Mouse (Mus musculus) brain, embryonic 14.5 days (tissue): ENCODE data around the gene Gm38392.

Experiments
- CTCF ChIP-seq: fragments of 200-500 bp; IDR thresholded peaks from 2 replicates; pipeline ENCODE4 v1.5.1; 2012; ENCODE audit warnings: inconsistent platforms, mild to moderate bottlenecking, moderate library complexity, borderline replicate concordance; ENCODE audit not compliant: insufficient read depth, insufficient read length; ENCODE audit errors: extremely low read depth
- POLR2A ChIP-seq: fragments of 200-500 bp; IDR thresholded peaks from 2 replicates; pipeline ENCODE4 v1.6.1; 2012; ENCODE audit warnings: mild to moderate bottlenecking, inconsistent platforms, borderline replicate concordance; ENCODE audit not compliant: poor library complexity, insufficient read depth, insufficient read length, severe bottlenecking; ENCODE audit errors: extremely low read depth

GRCm38 (mm10) chr3:88217679-88218078 lies 69.3 kb downstream of the Gm38392 start:
- TF ChIP-seq POLR2A: no peak
- no peak for TF ChIP-seq CTCF
